Mouse (Mus musculus) hindbrain, embryonic 14.5 days (tissue): ENCODE measurements at regions not wholly inside any gene's neighbourhood (a gene's known extent, or its start where the extent isn't known, plus 50 kb on each side); places are given as distances from the start of the nearest gene placed in this dataset.
"Not testable (repeated sequence)": the region's sequence is repeated elsewhere in the genome, so short reads cannot be mapped to it uniquely, and the experiment has no call there.

ENCODE experiments used
- ATAC-seq: fragments of 200-750 bp; cut with Nextera tagmentation; 2 replicates; pipeline ENCODE4 v1.8.0; 2017; ENCODE audit warnings: moderate number of reproducible peaks, mild to moderate bottlenecking, moderate TSS enrichment, moderate library complexity; ENCODE audit not compliant: low FRiP score
- DNase-seq: peaks from one replicate; pipeline ENCODE4 v3.0.0-alpha.2; 2015; ENCODE audit warnings: low spot score
- H3K27ac ChIP-seq: fragments of 300-500 bp; sonication (generic); 2 replicates; pipeline ENCODE4 v1.5.1; 2014; ENCODE audit warnings: mild to moderate bottlenecking, moderate library complexity
- H3K27me3 ChIP-seq: fragments of 300-500 bp; sonication (generic); 2 replicates; pipeline ENCODE4 v1.6.1; 2014; ENCODE audit warnings: mild to moderate bottlenecking, low read length, mixed read lengths; ENCODE audit not compliant: control insufficient read depth, insufficient read depth
- H3K36me3 ChIP-seq: fragments of 300-500 bp; sonication (generic); replicated peaks from 2 replicates; pipeline ENCODE4 v1.6.1; 2014; ENCODE audit not compliant: control insufficient read depth, insufficient read depth
- H3K4me1 ChIP-seq: fragments of 300-500 bp; sonication (generic); replicated peaks from 2 replicates; pipeline ENCODE4 v1.6.1; 2014; ENCODE audit warnings: antibody characterized with exemption, low read length, mixed read lengths; ENCODE audit not compliant: control insufficient read depth, insufficient read depth
- H3K4me2 ChIP-seq: fragments of 300-500 bp; sonication (generic); replicated peaks from 2 replicates; pipeline ENCODE4 v1.6.1; 2014; ENCODE audit warnings: mild to moderate bottlenecking, moderate library complexity
- H3K4me3 ChIP-seq: fragments of 300-500 bp; sonication (generic); replicated peaks from 2 replicates; pipeline ENCODE4 v1.5.1; 2014; ENCODE audit warnings: mild to moderate bottlenecking, low read length
- H3K9ac ChIP-seq: fragments of 300-500 bp; sonication (generic); 2 replicates; pipeline ENCODE4 v1.6.1; 2014
- H3K9me3 ChIP-seq: fragments of 300-500 bp; sonication (generic); 2 replicates; pipeline ENCODE4 v1.6.1; 2016; ENCODE audit warnings: low read length; ENCODE audit not compliant: control insufficient read depth
- WGBS: fragments of 180-500 bp; shearing (Covaris S2); extraction: QIAGEN DNeasy Blood & Tissue Kit; methylation state at CpG from one replicate; pipeline ENCODE4 v1.1.7; 2014; 5-methylcytosine and 5-hydroxymethylcytosine counted together

DNA sequence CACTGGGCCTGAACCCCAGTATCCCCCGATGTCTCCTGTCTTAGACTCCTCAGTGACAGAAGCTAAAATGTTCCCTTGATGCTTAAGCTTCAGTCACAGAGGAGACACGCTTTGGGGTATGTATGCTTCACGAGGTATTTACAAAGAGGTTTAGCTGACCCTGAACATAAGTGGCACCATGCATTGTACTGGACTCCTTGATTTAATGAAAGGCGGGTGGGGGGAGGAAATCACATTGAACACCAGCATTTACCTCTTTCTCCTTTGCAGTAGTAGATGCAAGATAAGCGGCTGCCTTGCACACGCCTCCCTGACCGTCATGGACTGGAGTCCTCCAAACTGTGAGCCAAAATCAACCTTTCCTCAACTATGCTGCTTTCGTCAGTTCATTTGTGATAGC lies 117.5 kb downstream of the Cand1 start:
- Histone ChIP-seq H3K9me3 (no peaks in the 10 kb centered on the region), H3K36me3 (no peaks in the 10 kb centered on the region), H3K4me2 (no peak overlapping the region), H3K27ac (no peak overlapping the region), H3K4me1 (no peaks in the 10 kb centered on the region), H3K27me3 (no peaks in the 10 kb centered on the region), H3K4me3 (no peak overlapping the region), H3K9ac (no peak overlapping the region)
- ATAC-seq (no peak), DNase-seq (no peak)
- 80% methylated on average over 8 of the region's 8 CpGs for WGBS

- Histone ChIP-seq H3K27me3 (no peaks in the 10 kb centered on the region), H3K4me1 (no peaks in the 10 kb centered on the region), H3K4me3 (no peak overlapping the region), H3K9me3 (no peaks in the 10 kb centered on the region), H3K27ac (no peak overlapping the region), H3K9ac (no peak overlapping the region), H3K4me2 (no peak overlapping the region), H3K36me3 (no peaks in the 10 kb centered on the region)
- 69% methylated on average over 6 of the region's 6 CpGs for WGBS
- ATAC-seq (no peak), DNase-seq (no peak)
Observed at GRCm38 (mm10) chr10:119121575-119121974, 118.3 kb downstream of the Cand1 start.

GRCm38 (mm10) chr10:119116843-119117390 lies 122.9 kb downstream of the Cand1 start:
- H3K9ac ChIP-seq, result no peak overlapping the region
- ATAC-seq (no peak), DNase-seq (no peak)
- WGBS, result 60% methylated on average over 2 of the region's 2 CpGs
- peaks cover 7% of the 10 kb centered on the region; the same call in 1 of the 2 replicates for H3K4me1 ChIP-seq
- no peak overlapping the region for H3K4me2 ChIP-seq
- no peak overlapping the region for H3K27ac ChIP-seq
- H3K4me3 ChIP-seq, result no peak overlapping the region
- no peaks in the 10 kb centered on the region for H3K9me3 ChIP-seq
- H3K36me3 ChIP-seq, result no peaks in the 10 kb centered on the region
- H3K27me3 ChIP-seq, result no peaks in the 10 kb centered on the region

DNA sequence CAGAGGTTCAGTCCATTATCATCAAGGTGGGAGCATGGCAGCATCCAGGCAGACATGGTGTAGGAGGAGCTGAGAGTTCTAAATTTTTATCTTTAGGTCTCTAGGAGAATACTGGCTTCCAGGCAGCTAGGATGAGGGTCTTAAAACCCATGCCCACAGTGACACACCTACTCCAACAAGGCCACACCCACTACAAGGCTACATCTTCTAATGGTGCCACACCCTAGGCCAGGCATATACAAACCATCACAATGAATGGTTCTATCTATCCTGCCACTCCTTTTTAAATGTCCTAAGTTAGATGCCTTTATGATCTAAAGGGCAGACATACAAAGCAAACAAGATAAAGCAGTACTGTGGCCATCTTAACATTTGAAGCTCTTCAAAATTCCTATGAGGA lies 124.7 kb downstream of the Cand1 start:
- not testable (repeated sequence) for H3K27me3 ChIP-seq, H3K4me2 ChIP-seq, ATAC-seq, H3K9me3 ChIP-seq, H3K27ac ChIP-seq, DNase-seq, H3K36me3 ChIP-seq, H3K4me1 ChIP-seq, H3K9ac ChIP-seq, H3K4me3 ChIP-seq

DNA sequence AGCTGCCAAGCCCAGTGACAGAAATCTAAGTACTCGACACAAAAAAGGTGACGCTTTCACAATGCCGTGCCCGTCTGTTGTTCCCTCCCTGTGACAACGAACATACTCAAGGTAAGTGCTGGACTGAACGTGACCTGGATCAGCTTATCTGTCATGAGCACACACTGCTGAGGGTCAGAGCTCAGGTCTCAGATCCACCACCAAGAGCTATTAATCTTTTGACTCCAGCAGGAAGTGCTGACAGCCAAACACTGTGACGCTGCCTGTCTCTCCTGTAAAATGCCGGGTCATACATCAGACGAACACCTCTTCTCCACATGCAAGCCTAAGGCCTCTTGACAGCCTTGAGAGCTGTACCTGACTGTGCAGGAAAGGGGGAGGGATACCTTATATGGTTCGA lies 125.2 kb downstream of the Cand1 start:
- Histone ChIP-seq H3K4me3 (no peak overlapping the region), H3K9me3 (no peaks in the 10 kb centered on the region), H3K9ac (no peak overlapping the region), H3K36me3 (no peaks in the 10 kb centered on the region), H3K27me3 (no peaks in the 10 kb centered on the region), H3K4me2 (no peak overlapping the region), H3K4me1 (peaks cover 7% of the 10 kb centered on the region; the same call in 1 of the 2 replicates), H3K27ac (no peak overlapping the region)
- WGBS, result 55% methylated on average over 10 of the region's 10 CpGs
- DNase-seq (no peak), ATAC-seq (no peak)

GRCm38 (mm10) chr10:119111886-119112285 lies 128.0 kb downstream of the Cand1 start:
- H3K9ac ChIP-seq, result no peak overlapping the region
- no peaks in the 10 kb centered on the region for H3K27me3 ChIP-seq
- H3K36me3 ChIP-seq, result no peaks in the 10 kb centered on the region
- H3K4me3 ChIP-seq, result no peak overlapping the region
- no peak overlapping the region for H3K27ac ChIP-seq
- no peaks in the 10 kb centered on the region for H3K9me3 ChIP-seq
- DNase-seq, result no peak
- H3K4me2 ChIP-seq, result no peak overlapping the region
- no peak for ATAC-seq
- H3K4me1 ChIP-seq, result peaks cover 7% of the 10 kb centered on the region; the same call in 1 of the 2 replicates
- 91% methylated on average over 2 of the region's 2 CpGs for WGBS

DNA sequence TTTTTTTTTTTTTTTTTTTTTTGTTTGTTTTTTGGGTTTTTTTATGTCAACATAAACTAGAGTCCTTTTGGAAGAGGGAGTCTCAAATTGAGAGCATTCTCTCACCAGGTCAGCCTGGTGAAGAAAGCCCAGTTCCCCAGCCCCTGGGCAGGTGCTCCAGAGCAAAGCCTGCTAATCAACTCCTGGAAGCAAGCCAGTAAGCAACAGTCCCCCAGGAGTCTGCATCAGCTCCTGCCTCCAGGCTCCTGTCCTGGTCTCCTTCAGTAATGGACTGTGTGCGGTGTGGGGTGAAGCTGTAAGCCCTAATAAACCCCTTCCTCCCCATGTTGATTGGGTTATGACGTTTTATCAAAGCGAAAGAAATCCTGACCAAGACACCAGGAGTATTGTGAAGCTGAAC lies 128.4 kb downstream of the Cand1 start:
- 70% methylated on average over 3 of the region's 3 CpGs for WGBS
- no peak overlapping the region for H3K4me2 ChIP-seq
- ATAC-seq (no peak), DNase-seq (no peak)
- H3K4me1 ChIP-seq, result peaks cover 7% of the 10 kb centered on the region; the same call in 1 of the 2 replicates
- H3K27me3 ChIP-seq, result no peaks in the 10 kb centered on the region
- no peaks in the 10 kb centered on the region for H3K36me3 ChIP-seq
- H3K9me3 ChIP-seq, result no peaks in the 10 kb centered on the region
- no peak overlapping the region for H3K9ac ChIP-seq
- H3K4me3 ChIP-seq, result no peak overlapping the region
- no peak overlapping the region for H3K27ac ChIP-seq

GRCm38 (mm10) chr10:119110614-119111013 lies 129.2 kb downstream of the Cand1 start:
- no peak for ATAC-seq
- DNase-seq, result no peak
- H3K4me3 ChIP-seq, result no peak overlapping the region
- no peak overlapping the region for H3K9ac ChIP-seq
- peaks cover 7% of the 10 kb centered on the region; the same call in 1 of the 2 replicates for H3K4me1 ChIP-seq
- no peaks in the 10 kb centered on the region for H3K9me3 ChIP-seq
- H3K27me3 ChIP-seq, result no peaks in the 10 kb centered on the region
- no peaks in the 10 kb centered on the region for H3K36me3 ChIP-seq
- no peak overlapping the region for H3K4me2 ChIP-seq
- H3K27ac ChIP-seq, result no peak overlapping the region
- 41% methylated on average over 5 of the region's 5 CpGs for WGBS

- H3K4me2 ChIP-seq, result no peak overlapping the region
- H3K4me3 ChIP-seq, result no peak overlapping the region
- H3K36me3 ChIP-seq, result no peaks in the 10 kb centered on the region
- H3K9ac ChIP-seq, result no peak overlapping the region
- DNase-seq (no peak), ATAC-seq (no peak)
- H3K9me3 ChIP-seq, result 0 out of 2 replicates have a peak, but pooled peaks cover 6% of the 10 kb centered on the region
- H3K27me3 ChIP-seq, result no peaks in the 10 kb centered on the region
- WGBS, result 77% methylated on average over 4 of the region's 4 CpGs
- H3K27ac ChIP-seq, result no peak overlapping the region
- peaks cover 2% of the 10 kb centered on the region; the same call in 1 of the 2 replicates for H3K4me1 ChIP-seq
Observed at GRCm38 (mm10) chr10:119109207-119109606, 130.6 kb downstream of the Cand1 start.

GRCm38 (mm10) chr10:119107728-119108127 lies 132.1 kb downstream of the Cand1 start:
- Histone ChIP-seq H3K4me1 (no peaks in the 10 kb centered on the region), H3K4me3 (no peak overlapping the region), H3K9me3 (0 out of 2 replicates have a peak, but pooled peaks cover 6% of the 10 kb centered on the region), H3K9ac (no peak overlapping the region), H3K27me3 (no peaks in the 10 kb centered on the region), H3K27ac (no peak overlapping the region), H3K36me3 (no peaks in the 10 kb centered on the region), H3K4me2 (no peak overlapping the region)
- DNase-seq (no peak), ATAC-seq (no peak)
- 60% methylated on average over 6 of the region's 6 CpGs for WGBS
